Mouse (Mus musculus): ENCODE data around the gene Cyp2j9.

GRCm38 (mm10) chr4:96545976-96546375, 45.4 kb downstream of the Cyp2j9 start:
- TF ChIP-seq POLR2A (IDR thresholded peaks at IDR 0.05; ENCODE audit: low read depth, low read length) = no peak
- TF ChIP-seq CTCF (conservative IDR thresholded peaks at IDR 0.05; ENCODE audit: insufficient read depth, insufficient read length, low read depth, low read length) = no peak

All from kidney, adult 2 months (tissue).